Mouse (Mus musculus) liver, embryonic 15.5 days (tissue): ENCODE results near the gene Mob1b. TPM values are rescaled to one million over a fixed set of nuclear protein-coding genes. Genes with fewer than 3 reads are reported as not detected.

Experiments
- polyA plus RNA-seq: library from polyadenylated mRNA; unstranded; fragments of >200 nt; fragmentation: Nextera tagmentation; extraction: Ambion mirVana; gene quantifications from 2 replicates; pipeline ENCODE4 v1.2.1, GENCODE M21; 2015

The Mob1b gene
- polyA plus RNA-seq, 1 experiment from 2014 or later: 9.1 TPM

Other genes starting within 250 kb of the Mob1b start
- gene Enam, start 232.9 kb upstream of the Mob1b start, polyA plus RNA-seq: not detected in 2 replicates
- gene Jchain, start 193.0 kb upstream of the Mob1b start, polyA plus RNA-seq: 0.06 and 0.12 TPM in 2 replicates
- 27.6 and 28.0 TPM in 2 replicates for gene Utp3, start 166.4 kb upstream of the Mob1b start, polyA plus RNA-seq
- 4.5 and 5.6 TPM in 2 replicates for gene Rufy3, start 155.8 kb upstream of the Mob1b start, polyA plus RNA-seq
- gene Grsf1, start 44.7 kb upstream of the Mob1b start, polyA plus RNA-seq: 25.6 and 26.7 TPM in 2 replicates
- 90.6 and 96.1 TPM in 2 replicates for gene Dck, start 44.1 kb downstream of the Mob1b start, polyA plus RNA-seq
- 0.62 and 1.3 TPM in 2 replicates for gene Slc4a4, start 166.0 kb downstream of the Mob1b start, polyA plus RNA-seq